Mouse (Mus musculus): ENCODE data around the gene Odf3b. TPM values are rescaled to one million over a fixed set of nuclear protein-coding genes. Genes with fewer than 3 reads are reported as not detected.

The Odf3b gene
- polyA plus RNA-seq, 1 experiment from 2014 or later, result 5.4 TPM

GRCm38 (mm10) chr15:89334774-89335537 is 44.1 kb downstream of the Odf3b start:
- 86% methylated on average over 17 of the region's 17 CpGs for WGBS
- no peak overlapping the region for H3K4me2 ChIP-seq (ENCODE audit: low read length)
- H3K36me3 ChIP-seq (ENCODE audit: control insufficient read depth, insufficient read depth, low read length), result no peaks in the 10 kb centered on the region
- no peaks in the 10 kb centered on the region for H3K4me1 ChIP-seq (ENCODE audit: control insufficient read depth, insufficient read depth, low read depth, low read length)
- no peaks in the 10 kb centered on the region for H3K27me3 ChIP-seq (replicated peaks; ENCODE audit: control insufficient read depth, insufficient read depth, low read length)
- no peak overlapping the region for H3K9ac ChIP-seq (ENCODE audit: low read depth, low read length)
- no peaks in the 10 kb centered on the region for H3K9me3 ChIP-seq (ENCODE audit: control insufficient read depth, low read length)
- no peak overlapping the region for H3K4me3 ChIP-seq (ENCODE audit: low read length)
- ATAC-seq, result no peak
- no peak overlapping the region for H3K27ac ChIP-seq (ENCODE audit: low read depth, low read length)

DNA sequence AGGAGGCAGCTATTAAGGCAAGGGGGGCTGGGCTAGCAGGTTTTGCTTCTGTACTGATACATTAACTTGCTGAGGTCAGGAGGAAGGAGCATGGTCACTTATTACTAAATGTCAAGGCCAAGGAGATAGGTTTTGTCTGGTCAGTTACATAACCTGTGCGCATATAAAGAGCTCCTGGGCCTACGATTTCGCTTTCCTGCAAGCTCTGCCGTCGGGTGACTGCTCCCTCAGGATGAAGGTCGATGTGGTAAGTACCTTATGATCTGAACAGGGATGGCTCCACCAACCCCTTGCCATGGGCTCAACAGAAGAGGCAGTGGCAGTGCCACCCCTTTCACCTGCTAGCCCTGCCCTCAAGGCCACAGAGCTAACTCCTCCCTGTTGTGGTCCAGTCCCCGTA is 44.8 kb downstream of the Odf3b start, which contains the start of gene Miox:
Gene Miox, plus strand, starts transcription at position 128 of the 400 bp plus-strand sequence.
- Histone ChIP-seq H3K9me3 (ENCODE audit: control insufficient read depth, low read length) (no peaks in the 10 kb centered on the region), H3K4me1 (ENCODE audit: control insufficient read depth, insufficient read depth, low read depth, low read length) (no peaks in the 10 kb centered on the region), H3K36me3 (ENCODE audit: control insufficient read depth, insufficient read depth, low read length) (no peaks in the 10 kb centered on the region), H3K9ac (ENCODE audit: low read depth, low read length) (no peak within 1 kb of the TSS), H3K4me2 (ENCODE audit: low read length) (no peak within 1 kb of the TSS), H3K27me3 (replicated peaks; ENCODE audit: control insufficient read depth, insufficient read depth, low read length) (no peaks in the 10 kb centered on the region), H3K4me3 (ENCODE audit: low read length) (no peak within 1 kb of the TSS), H3K27ac (ENCODE audit: low read depth, low read length) (no peak within 1 kb of the TSS)
- 91% methylated on average over 7 of the region's 7 CpGs for WGBS
- ATAC-seq, result no peak

Other genes with a start within 250 kb of the Odf3b start
- gene Mapk12, start 238.6 kb downstream of the Odf3b start, polyA plus RNA-seq (2015; fragmentation: Nextera tagmentation; extraction: Ambion mirVana), result 4.1 and 4.4 TPM in 2 replicates
- gene Mapk11, start 229.7 kb downstream of the Odf3b start, polyA plus RNA-seq (2015; fragmentation: Nextera tagmentation; extraction: Ambion mirVana), result 23.7 and 28.3 TPM in 2 replicates
- 85.2 and 106 TPM in 2 replicates for gene Plxnb2, start 198.5 kb downstream of the Odf3b start, polyA plus RNA-seq (2015; fragmentation: Nextera tagmentation; extraction: Ambion mirVana)
- 86.6 and 93.2 TPM in 2 replicates for gene Dennd6b, start 182.8 kb downstream of the Odf3b start, polyA plus RNA-seq (2015; fragmentation: Nextera tagmentation; extraction: Ambion mirVana)
- 59.4 and 71.5 TPM in 2 replicates for gene Ppp6r2, start 167.7 kb downstream of the Odf3b start, polyA plus RNA-seq (2015; fragmentation: Nextera tagmentation; extraction: Ambion mirVana)
- 93.2 and 102 TPM in 2 replicates for gene Sbf1, start 64.0 kb downstream of the Odf3b start, polyA plus RNA-seq (2015; fragmentation: Nextera tagmentation; extraction: Ambion mirVana)
- not detected in 2 replicates for gene Adm2, start 56.6 kb downstream of the Odf3b start, polyA plus RNA-seq (2015; fragmentation: Nextera tagmentation; extraction: Ambion mirVana)
- not detected in 2 replicates for gene Miox, start 44.9 kb downstream of the Odf3b start, polyA plus RNA-seq (2015; fragmentation: Nextera tagmentation; extraction: Ambion mirVana)
- gene Lmf2, start 23.6 kb downstream of the Odf3b start, polyA plus RNA-seq (2015; fragmentation: Nextera tagmentation; extraction: Ambion mirVana), result 33.0 and 38.5 TPM in 2 replicates
- 115 and 122 TPM in 2 replicates for gene Ncaph2, start 23.6 kb downstream of the Odf3b start, polyA plus RNA-seq (2015; fragmentation: Nextera tagmentation; extraction: Ambion mirVana)
- gene Sco2, start 5.4 kb downstream of the Odf3b start, polyA plus RNA-seq (2015; fragmentation: Nextera tagmentation; extraction: Ambion mirVana), result 16.7 and 20.2 TPM in 2 replicates
- 2.6 TPM in 2 replicates for gene Tymp, start 2.2 kb downstream of the Odf3b start, polyA plus RNA-seq (2015; fragmentation: Nextera tagmentation; extraction: Ambion mirVana)
- 0.08 TPM in 1 of 2 replicates, not detected in the other for gene Klhdc7b, start 5.6 kb upstream of the Odf3b start, polyA plus RNA-seq (2015; fragmentation: Nextera tagmentation; extraction: Ambion mirVana)
- gene Syce3, start 31.2 kb upstream of the Odf3b start, polyA plus RNA-seq (2015; fragmentation: Nextera tagmentation; extraction: Ambion mirVana), result not detected in 2 replicates
- 0.60 and 1.4 TPM in 2 replicates for gene Cpt1b, start 46.6 kb upstream of the Odf3b start, polyA plus RNA-seq (2015; fragmentation: Nextera tagmentation; extraction: Ambion mirVana)
- gene C730034F03Rik, start 50.3 kb upstream of the Odf3b start, polyA plus RNA-seq (2015; fragmentation: Nextera tagmentation; extraction: Ambion mirVana), result 5.3 and 5.9 TPM in 2 replicates
- 0.11 TPM in 1 of 2 replicates, not detected in the other for gene Gm44502, start 50.4 kb upstream of the Odf3b start, polyA plus RNA-seq (2015; fragmentation: Nextera tagmentation; extraction: Ambion mirVana)
- 82.1 and 85.6 TPM in 2 replicates for gene Chkb, start 50.6 kb upstream of the Odf3b start, polyA plus RNA-seq (2015; fragmentation: Nextera tagmentation; extraction: Ambion mirVana)
- 84.5 and 88.1 TPM in 2 replicates for gene Mapk8ip2, start 74.6 kb upstream of the Odf3b start, polyA plus RNA-seq (2015; fragmentation: Nextera tagmentation; extraction: Ambion mirVana)
- 35.4 and 37.3 TPM in 2 replicates for gene Arsa, start 98.1 kb upstream of the Odf3b start, polyA plus RNA-seq (2015; fragmentation: Nextera tagmentation; extraction: Ambion mirVana)
- gene Shank3, start 120.3 kb upstream of the Odf3b start, polyA plus RNA-seq (2015; fragmentation: Nextera tagmentation; extraction: Ambion mirVana), result 7.7 and 8.4 TPM in 2 replicates
- 0.75 and 0.93 TPM in 2 replicates for gene Acr, start 189.0 kb upstream of the Odf3b start, polyA plus RNA-seq (2015; fragmentation: Nextera tagmentation; extraction: Ambion mirVana)
- gene Rabl2, start 212.6 kb upstream of the Odf3b start, polyA plus RNA-seq (2015; fragmentation: Nextera tagmentation; extraction: Ambion mirVana), result 81.8 and 91.8 TPM in 2 replicates